Mouse (Mus musculus): ENCODE data around the gene Izumo4.

DNA sequence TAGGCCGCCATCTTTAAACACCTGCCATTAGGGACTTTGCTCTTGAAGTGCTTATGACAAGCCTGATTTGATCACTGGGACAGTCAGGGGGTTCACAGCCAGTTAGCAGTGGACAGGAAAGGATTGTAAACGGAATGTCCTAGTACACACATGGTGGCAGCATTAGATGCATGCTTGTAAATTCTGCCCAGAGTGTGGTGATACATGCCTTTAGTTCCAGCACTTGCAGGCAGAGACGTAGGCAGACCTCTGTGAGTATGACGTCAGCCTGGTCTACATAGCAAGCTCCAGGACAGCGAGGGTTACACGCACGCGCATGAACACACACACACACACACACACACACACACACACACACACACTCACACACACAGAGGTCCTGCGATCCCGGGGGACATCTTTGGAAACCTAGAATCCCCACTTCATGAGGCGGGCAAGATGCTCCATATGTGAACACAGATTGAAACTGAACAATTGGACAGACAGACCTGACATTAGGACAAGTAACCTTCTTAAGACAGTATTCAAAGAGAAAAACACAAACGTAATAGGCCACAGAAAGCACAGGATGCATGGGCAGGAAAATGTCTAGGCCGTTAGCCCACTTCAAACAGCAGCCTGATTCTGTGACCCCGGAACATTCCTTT is 43.7 kb upstream of the Izumo4 start:
- TF ChIP-seq CTCF (IDR thresholded peaks at IDR 0.05; ENCODE audit: low read depth): no peak
- no peak for TF ChIP-seq EP300 (IDR thresholded peaks at IDR 0.05; ENCODE audit: low read depth)
